Mouse (Mus musculus) megakaryocyte-erythroid progenitor cell, adult 5-6 weeks (primary cell): ENCODE measurements at regions not wholly inside any gene's neighbourhood (a gene's known extent, or its start where the extent isn't known, plus 50 kb on each side); places are given as distances from the start of the nearest gene placed in this dataset.

Experiments
- ATAC-seq: replicated peaks from 2 replicates; pipeline ENCODE4 v1.8.0; 2016; ENCODE audit warnings: mild to moderate bottlenecking, inconsistent platforms; ENCODE audit not compliant: severe bottlenecking, poor library complexity, low FRiP score, low TSS enrichment

- ATAC-seq = no peak
Measured at GRCm38 (mm10) chr3:38145444-38145843, 339.2 kb downstream of the Ankrd50 start.

DNA sequence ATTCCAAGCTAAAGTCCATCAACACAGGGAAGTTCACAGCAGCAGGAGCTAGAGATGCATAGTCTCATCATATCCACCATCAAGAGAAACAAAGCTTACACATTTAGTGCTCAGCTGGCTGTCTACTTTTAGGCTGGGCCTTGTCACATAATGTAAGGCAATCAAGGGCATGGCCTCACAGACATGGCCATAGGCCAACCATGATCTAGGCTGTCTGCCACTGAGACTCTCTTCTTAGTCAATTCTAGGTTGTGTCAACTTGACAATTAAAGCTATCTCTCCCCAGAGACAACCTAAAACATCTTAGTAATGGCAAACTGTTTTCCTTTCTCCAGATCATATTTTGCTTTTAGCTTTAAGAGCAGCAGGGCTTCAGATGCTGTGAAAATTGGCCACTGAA is 340.0 kb downstream of the Ankrd50 start:
- no peak for ATAC-seq

DNA sequence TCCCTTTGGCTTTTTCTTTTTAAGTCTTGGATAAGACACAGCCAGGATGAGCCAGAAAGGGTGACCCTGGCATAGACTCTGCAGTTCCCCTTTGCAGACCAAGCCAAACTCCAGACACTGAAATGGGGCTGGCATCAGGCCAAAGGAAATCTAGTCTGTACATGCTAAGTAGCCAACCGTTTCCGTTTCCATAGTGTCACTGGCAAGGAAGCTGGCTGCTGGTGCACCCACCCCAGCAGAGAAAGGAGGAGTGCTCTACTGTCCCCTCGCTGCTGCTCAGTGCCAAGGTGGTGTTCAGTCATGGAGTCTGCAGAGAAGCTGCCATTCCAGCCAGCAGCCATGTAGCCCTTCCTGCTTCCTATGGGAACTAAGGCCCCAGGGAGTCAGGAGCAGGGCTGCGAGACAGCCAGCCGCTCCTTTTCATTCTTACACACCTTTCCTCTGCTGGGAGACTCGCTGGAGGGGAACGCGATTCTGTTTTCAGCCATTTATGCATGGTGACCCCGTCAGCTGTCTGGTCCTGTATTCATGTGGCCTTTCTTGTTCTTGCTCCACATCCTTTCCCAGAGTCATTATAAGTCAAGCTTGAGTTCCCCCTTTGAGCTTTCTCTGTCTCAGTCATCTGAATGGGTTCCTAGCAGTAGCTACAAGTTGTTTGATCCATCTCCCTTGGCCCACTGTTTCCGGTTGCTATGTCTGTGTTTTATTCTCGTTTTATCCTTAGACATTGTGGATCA is 341.3 kb downstream of the Ankrd50 start:
- ATAC-seq = 0 out of 2 replicates have a peak, but pooled peaks have one; percentile 14

DNA sequence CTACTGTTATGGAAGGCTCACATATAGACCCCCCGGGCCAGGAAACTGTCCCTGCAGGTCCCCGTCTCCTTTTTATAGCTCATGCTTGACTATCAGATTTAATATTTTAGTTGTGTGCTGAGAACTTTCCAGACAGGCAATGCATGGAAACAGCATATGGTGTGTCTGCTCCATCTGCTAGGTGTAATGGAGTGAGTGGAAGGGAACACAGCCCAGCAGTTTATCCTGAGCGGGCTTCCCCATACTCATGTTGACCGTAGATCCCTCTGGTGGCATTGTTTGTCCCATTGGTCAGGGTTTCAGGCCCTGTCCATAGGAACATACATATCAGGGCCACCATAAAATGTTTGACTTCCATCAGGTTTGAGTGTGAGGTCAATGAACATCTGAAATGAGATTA is 345.3 kb downstream of the Ankrd50 start:
- ATAC-seq = no peak

- no peak for ATAC-seq
Measured at GRCm38 (mm10) chr3:38138014-38138413, 346.6 kb downstream of the Ankrd50 start.

- ATAC-seq = no peak
Measured at GRCm38 (mm10) chr3:38135808-38136214, 348.8 kb downstream of the Ankrd50 start.

DNA sequence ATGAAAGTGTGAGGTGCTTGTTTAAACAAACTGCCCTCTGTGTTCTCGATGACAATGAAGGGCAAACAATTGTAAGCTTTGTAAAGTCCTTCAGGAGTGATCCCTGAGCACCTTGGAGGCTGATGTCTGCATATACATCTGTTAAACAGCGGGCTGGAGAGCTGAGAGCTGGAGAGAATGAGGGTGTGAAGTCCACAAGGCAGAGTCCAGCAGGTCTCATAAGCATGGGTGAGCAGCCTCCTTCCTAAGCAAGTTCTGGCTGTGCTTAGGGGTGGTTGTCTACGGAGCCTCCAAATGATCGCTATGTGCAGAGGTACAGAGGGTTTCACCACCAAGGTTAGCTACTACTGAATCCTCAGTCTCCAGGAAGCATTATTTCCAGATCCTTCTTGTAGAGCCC is 350.2 kb downstream of the Ankrd50 start:
- ATAC-seq = no peak

- ATAC-seq = no peak
Measured at GRCm38 (mm10) chr3:38131887-38132220, 352.8 kb downstream of the Ankrd50 start.

- no peak for ATAC-seq
Measured at GRCm38 (mm10) chr3:38131176-38131886, 353.3 kb downstream of the Ankrd50 start.

- ATAC-seq = no peak
Measured at GRCm38 (mm10) chr3:38130088-38130487, 354.6 kb downstream of the Ankrd50 start.

GRCm38 (mm10) chr3:38129167-38129500 is 355.5 kb downstream of the Ankrd50 start:
- ATAC-seq = no peak

- no peak for ATAC-seq
Measured at GRCm38 (mm10) chr3:38128486-38129166, 356.0 kb downstream of the Ankrd50 start.

DNA sequence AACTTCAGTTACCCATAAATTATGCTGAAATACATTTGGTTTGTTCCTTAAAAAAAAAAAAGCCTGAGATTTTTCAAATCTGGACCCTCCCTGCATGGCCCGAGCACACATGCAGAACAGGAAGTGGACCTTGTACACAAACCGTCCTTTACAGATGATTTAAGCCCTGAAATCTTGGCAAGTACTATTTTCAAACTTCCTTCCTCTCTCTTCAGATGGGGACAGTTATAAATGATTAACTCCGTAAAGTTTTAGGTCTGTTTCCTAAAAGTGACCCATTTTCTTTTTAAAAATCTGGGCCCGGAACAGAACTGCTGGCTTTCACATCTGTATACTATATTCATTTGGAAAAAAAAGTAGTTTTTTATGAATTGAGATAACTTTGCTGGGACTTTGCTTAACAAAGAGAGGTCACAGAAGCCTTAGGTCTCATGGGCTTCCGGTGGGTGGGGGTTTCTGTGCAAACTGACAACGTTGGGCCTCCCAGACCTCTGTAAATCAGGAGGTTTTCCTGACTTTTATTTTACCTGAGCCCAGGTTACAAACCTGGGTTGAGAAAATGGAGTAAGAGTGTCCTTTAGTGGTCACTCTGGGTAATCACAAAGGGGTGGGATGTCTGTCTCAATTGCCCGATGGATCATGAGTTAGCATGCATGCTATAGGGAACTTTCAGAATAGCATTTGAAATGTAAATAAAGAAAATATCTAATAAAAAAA is 368.4 kb downstream of the Ankrd50 start:
- ATAC-seq = no peak

DNA sequence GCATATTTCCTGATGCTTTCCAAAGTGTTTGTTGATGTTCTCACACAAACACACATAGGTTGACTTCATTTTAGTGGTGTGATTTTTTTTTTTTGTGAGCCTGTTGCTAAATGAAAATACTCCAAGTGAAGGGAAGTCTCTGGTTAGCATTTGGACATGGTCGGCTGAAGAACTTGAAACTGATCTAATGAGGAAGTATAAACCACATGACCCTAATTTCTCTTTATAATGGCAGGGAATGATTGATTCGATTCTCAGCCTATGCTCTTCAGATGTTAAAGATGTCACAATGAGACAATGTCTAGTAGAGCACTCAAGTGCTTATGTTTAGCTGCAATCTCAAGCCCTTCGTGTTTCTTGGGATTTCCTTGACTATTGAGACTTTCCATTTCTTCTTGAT is 372.1 kb downstream of the Ankrd50 start:
- ATAC-seq = no peak

DNA sequence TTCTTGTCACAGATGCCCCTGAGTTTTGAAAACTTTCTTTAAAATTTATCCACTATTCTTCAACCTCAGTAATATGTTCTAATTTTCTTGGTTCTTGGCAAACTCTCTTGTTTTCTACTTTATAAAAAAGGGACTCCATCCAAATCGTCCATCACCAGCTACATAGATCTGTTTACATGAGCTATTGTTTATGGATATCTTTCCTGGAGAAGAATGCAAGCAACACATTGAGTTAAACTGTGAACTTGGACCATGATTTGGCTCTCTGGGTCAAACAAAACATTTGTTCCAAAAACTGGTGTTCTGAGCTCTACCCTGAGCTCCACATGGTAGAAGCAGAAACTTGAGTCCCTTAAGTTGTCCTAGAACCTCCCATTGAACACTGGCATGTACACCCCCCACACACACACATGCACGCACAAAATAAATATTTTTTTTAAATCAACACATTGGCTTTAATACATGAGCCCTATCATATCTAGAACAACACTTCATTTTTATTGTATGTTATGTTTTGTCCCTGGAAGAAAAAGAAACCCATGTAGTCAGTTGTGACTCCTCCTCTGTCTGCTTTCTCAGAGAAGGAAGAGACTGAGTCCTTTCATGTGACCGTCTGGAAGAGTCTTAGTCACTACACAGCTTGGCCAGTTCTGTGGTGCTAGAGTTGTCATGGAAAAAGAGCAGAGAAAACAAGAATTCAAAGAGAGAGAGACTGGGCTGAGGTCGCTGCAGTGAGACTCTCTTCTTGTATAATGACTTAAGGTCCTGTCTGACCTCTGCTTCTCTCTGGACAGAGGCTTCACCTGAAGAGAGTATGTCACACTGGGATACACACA is 379.4 kb downstream of the Ankrd50 start:
- ATAC-seq = no peak

GRCm38 (mm10) chr3:38104418-38104817 is 380.1 kb upstream of the Gm5148 start:
- no peak for ATAC-seq

- no peak for ATAC-seq
Measured at GRCm38 (mm10) chr3:38102985-38103384, 378.7 kb upstream of the Gm5148 start.

- no peak for ATAC-seq
Measured at GRCm38 (mm10) chr3:38102181-38102580, 377.9 kb upstream of the Gm5148 start.

DNA sequence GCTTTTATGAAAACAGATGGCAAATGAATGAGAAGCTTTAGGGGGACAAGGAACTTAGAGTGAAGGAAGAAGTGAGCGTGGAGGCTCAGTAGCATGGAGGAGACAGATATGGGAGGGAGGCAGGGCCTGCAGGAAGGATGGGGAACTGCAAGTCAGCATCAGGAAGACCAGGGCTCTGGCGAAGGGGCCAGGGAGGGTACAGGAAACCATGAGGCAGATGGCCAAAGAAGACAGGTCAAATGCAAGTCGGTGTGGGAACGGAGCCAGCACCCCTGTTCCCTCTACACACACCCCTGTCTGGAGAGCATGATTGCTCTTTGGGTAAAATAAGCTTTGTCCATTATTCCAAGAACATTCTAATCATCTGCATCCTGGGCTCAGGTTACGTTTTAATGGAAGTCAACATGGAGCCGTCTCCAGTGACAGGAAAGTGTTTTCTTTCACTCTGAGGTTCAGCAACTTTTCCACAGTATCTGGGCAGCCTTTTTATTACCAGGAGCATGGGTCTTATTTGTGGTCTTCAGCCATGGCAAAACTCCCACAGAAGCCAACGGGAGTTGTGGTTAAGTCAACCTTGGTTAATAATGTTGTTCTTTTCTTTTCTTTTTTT is 370.2 kb upstream of the Gm5148 start:
- ATAC-seq = peak; percentile 79; the same call in 1 of the 2 replicates
